Mouse (Mus musculus): ENCODE results near the gene Comp. TPM values are rescaled to one million over a fixed set of nuclear protein-coding genes. Genes with fewer than 3 reads are reported as not detected.
A peak's percentile ranks its signal among the peaks of the same experiment; 100 is the strongest.

Comp gene
- total RNA-seq, 1 experiment from 2014 or later: not detected

DNA sequence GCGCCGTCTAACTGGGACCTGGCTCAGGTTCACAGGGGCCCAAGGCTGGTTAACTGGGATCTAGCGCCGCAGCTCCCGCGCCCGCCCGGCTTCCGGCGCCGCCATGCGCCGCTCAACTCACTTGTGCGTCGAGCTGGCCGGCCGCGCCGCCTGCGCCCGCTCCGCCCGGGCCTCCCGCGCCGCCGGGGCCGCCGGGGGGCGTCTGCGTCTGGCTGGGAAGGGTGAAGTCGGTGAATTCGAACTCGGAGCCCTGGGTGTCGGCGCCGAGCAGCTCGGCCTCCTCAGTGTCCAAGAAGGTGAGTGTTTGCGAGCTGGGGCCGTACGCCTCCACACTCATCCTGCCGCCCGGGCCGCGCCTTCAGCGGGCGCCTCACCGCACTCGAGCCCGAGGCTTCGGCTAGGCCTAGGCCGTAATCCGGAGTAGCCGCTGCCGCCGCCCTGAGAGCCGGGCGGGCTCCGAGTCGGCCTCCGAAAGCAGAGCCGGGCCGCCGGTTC is 20.7 kb upstream of the Comp start:
- DNase-seq: peak; percentile 68

DNA sequence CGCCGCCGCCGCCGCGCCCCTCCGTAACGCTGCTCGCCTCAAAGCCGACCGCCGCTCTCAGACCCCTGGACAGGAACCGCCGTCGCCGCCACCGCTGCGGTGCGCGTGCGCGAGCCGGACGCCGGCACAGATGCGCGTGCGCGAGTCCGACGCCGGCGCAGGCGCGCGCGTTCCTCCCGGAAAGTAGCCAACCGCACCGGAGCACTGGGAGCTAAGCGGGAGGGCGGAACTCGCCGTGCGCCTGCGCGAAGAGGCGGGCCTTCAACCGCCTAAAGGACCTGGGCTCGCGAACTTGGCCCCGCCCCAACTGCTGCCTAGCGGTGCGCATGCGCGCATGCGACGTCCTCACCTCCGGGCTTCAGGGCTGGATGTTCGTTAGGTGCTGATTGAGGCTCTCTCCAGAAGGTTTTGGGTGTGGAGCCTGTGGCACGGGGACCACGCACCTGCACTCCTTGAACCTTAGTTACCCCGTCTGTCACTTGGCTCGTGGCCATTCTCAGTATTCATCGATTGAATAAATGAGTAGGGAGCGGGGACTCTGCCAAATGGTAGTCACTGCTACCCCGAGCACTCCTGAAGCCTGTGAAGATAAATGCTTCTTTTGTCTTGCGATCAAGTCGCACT is 20.1 kb upstream of the Comp start, which contains the start of gene Upf1:
TSS of gene Upf1 (minus strand) at position 85 of the 624 bp plus-strand sequence.
- peak; percentile 100 for DNase-seq

DNA sequence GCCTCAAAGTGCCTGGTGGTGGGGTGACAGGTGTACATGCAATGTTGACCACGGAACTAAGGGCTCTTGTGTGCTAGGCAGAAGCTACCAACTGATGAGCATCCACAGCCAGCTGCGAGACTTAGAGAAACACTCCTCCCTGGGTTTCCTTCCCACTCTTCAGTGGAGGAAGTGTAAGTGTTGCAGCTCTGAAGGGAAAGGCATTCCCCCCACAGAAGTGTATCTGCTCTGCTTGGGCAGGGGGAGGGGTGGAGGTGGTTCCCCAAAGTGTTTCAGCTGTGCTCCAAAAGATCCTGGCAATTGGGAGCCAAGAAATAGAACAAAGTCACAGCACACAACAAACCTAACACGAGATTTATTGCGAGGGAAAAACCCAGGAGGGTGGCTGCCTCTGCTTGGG is 19.4 kb upstream of the Comp start:
- DNase-seq: no peak

GRCm38 (mm10) chr8:70356111-70356510 is 17.2 kb upstream of the Comp start:
- no peak for DNase-seq

DNA sequence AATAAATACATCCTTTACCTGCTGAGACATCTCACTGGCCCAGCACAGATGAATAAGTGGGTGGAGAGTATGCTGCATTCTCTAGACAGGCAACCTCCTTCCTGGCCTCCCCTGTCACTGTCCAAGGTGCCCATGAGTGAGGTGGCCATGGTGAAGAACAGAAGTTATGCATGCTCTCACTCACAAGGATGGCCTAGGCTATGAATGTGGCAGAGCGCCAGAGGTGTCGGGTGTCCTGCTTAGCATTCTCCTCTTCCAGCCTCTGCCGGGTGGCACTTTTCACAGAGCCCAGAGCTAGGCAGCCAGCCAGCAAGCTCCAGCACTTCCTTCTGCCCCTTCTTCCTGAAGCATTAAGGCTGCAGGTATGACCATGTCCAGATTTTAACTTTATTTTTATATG is 13.9 kb upstream of the Comp start:
- peak; percentile 68 for DNase-seq

- DNase-seq: peak; percentile 59
Measured at GRCm38 (mm10) chr8:70360769-70361168, 12.6 kb upstream of the Comp start.

GRCm38 (mm10) chr8:70361484-70362032 is 11.8 kb upstream of the Comp start:
- DNase-seq: no peak

DNA sequence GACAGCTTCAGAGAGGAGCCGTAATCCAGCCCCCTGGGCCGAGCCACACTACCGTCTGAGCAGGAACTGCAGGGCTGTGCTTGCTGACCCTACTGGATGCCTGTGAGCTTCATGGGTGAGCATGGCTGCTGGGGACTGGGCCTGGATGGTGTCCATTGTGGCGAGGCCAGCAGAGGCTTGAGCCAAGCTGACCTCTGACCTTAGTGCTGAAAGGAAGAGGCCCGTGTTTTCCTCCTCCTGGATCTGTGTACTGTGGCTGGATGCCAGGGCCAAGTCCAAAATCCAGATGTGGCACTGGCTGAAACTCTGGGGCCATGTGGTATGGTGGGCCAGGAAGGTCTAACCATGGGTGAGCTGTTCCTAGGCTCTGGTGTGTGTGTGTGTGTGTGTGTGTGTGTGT is 9.3 kb upstream of the Comp start:
- DNase-seq: peak; percentile 62

- DNase-seq: no peak
Measured at GRCm38 (mm10) chr8:70366588-70366987, 6.8 kb upstream of the Comp start.

DNA sequence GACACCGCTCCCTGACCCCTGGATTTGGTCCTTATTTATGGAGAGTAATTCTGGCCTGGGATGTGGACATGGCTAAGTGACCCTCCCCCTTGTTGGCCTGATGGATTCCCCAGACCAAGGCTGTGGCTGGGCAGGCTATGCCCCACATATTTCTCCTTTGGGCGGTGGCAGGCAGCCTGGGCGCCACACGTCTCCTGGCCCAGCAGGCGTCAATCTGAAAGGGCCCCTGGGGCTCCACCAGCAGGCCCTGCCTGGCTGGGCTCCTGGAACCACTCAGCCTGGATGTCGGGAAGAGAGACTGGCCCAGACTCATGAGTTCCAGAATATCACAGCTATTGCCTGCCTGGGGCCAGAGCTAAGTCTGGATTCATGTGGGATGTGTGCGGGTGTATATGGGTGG is 2.9 kb upstream of the Comp start:
- DNase-seq: no peak

GRCm38 (mm10) chr8:70371951-70372350 is 1.4 kb upstream of the Comp start:
- no peak for DNase-seq

- DNase-seq: peak; percentile 90
Measured at GRCm38 (mm10) chr8:70374318-70374927, 1.1 kb downstream of the Comp start.

GRCm38 (mm10) chr8:70375212-70375859 is 2.0 kb downstream of the Comp start:
- DNase-seq: no peak

GRCm38 (mm10) chr8:70376275-70376741 is 3.0 kb downstream of the Comp start:
- peak; percentile 48 for DNase-seq

DNA sequence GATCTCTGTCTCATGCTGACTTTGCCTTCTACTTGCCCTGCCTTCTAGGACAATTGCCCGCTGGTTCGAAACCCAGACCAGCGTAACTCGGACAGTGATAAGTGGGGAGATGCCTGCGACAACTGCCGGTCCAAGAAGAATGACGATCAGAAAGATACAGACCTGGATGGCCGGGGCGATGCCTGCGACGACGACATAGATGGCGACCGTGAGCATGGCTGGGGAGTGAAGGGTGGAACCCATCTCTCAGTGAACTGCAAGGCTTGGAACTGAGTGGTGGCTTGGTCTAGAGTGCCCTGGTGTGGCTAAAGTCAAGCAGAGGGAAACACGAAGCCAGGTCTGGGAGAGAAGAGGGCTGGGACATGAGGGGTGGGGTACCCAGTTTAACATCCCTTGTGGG is 3.7 kb downstream of the Comp start:
- DNase-seq: no peak

GRCm38 (mm10) chr8:70380069-70380468 is 6.7 kb downstream of the Comp start:
- DNase-seq: no peak

GRCm38 (mm10) chr8:70383287-70383686 is 9.9 kb downstream of the Comp start:
- peak; percentile 87 for DNase-seq

GRCm38 (mm10) chr8:70389678-70390077 is 16.3 kb downstream of the Comp start:
- DNase-seq: peak; percentile 63

GRCm38 (mm10) chr8:70393087-70393486 is 19.7 kb downstream of the Comp start:
- no peak for DNase-seq

GRCm38 (mm10) chr8:70394269-70394998 is 21.1 kb downstream of the Comp start:
- no peak for DNase-seq

DNA sequence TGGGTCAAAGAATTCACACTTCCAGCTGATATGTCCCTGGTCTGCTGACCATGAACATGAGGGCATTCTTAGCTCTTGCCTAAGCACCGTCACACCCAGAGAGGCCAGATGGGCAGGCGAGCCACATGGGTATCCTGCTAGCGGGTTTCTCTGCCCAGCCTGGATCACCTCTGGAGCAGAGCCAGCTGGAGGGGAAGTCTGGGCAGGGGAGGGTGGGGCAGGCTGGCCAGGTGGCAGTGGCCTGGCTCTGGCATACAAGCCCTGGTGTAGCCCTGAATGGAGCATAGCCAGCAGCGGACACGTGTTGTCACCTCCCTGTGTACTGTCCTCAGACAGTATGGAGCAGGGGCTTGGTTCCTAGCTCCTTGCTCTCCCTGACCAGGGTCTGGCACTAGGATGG is 22.3 kb downstream of the Comp start:
- DNase-seq: peak; percentile 75

GRCm38 (mm10) chr8:70396184-70396583 is 22.8 kb downstream of the Comp start:
- DNase-seq: no peak
